In genomic region chr11:7063681-7064267, GRCm38 (mm10) we compare ENCODE assay signal across 8 mouse cellular contexts. TPM values are rescaled to one million over a fixed set of nuclear protein-coding genes. Genes with fewer than 3 reads are reported as not detected.
DNase-seq lines count a peak whose midpoint lies in the region; ATAC-seq and TF ChIP-seq lines count a peak whose summit lies in the region.

No protein-coding gene starts in this region.

- DNase-seq in lung, embryonic 14.5 days, result peak; percentile 68
- DNase-seq in lung, adult 18-20 months, result no peak
- peak; percentile 68 for DNase-seq in cerebellum, adult 8-10 months
- no peak for DNase-seq in kidney, postnatal 0 days (ENCODE audit: low spot score)
- DNase-seq in midbrain, embryonic 10.5 days (ENCODE audit: low spot score), result peak; percentile 64
- DNase-seq in yolk sac, embryonic 10.5 days (ENCODE audit: low spot score), result peak; percentile 18
- no peak for DNase-seq in urinary bladder, postnatal 14 days (ENCODE audit: low spot score)

- peak; percentile 71 for ATAC-seq in lung, embryonic 14.5 days (ENCODE audit: insufficient read depth)
- ATAC-seq in heart, embryonic 12.5 days (ENCODE audit: insufficient number of reproducible peaks, low FRiP score), result peak; percentile 54; the same call in 1 of the 2 replicates
- peak; percentile 50 for ATAC-seq in kidney, postnatal 0 days (replicated peaks; ENCODE audit: low FRiP score, low read depth)

- peak overlapping the region; percentile 52 for H3K4me3 ChIP-seq in lung, embryonic 14.5 days (ENCODE audit: low read depth, low read length)
- H3K4me3 ChIP-seq in heart, embryonic 12.5 days, result peak overlapping the region; percentile 72
- H3K4me3 ChIP-seq in kidney, postnatal 0 days (replicated peaks; ENCODE audit: low read depth, low read length), result peak overlapping the region; percentile 50
- peak overlapping the region; percentile 71 for H3K4me3 ChIP-seq in midbrain, embryonic 10.5 days

- no peak for TF ChIP-seq CTCF in lung, embryonic 14.5 days (IDR thresholded peaks at IDR 0.05; ENCODE audit: low read depth)
- no peak for TF ChIP-seq CTCF in kidney, postnatal 0 days (IDR thresholded peaks at IDR 0.05; ENCODE audit: low read depth)

- no peaks in the 10 kb centered on the region for H3K36me3 ChIP-seq in lung, embryonic 14.5 days (ENCODE audit: insufficient read depth)
- no peaks in the 10 kb centered on the region for H3K36me3 ChIP-seq in heart, embryonic 12.5 days
- no peaks in the 10 kb centered on the region for H3K36me3 ChIP-seq in kidney, postnatal 0 days (ENCODE audit: insufficient read depth, low read length)
- H3K36me3 ChIP-seq in midbrain, embryonic 10.5 days, result no peaks in the 10 kb centered on the region

- peaks cover 54% of the 10 kb centered on the region for H3K27me3 ChIP-seq in lung, embryonic 14.5 days (ENCODE audit: insufficient read depth, low read length)
- peaks cover 96% of the 10 kb centered on the region for H3K27me3 ChIP-seq in heart, embryonic 12.5 days (replicated peaks)
- H3K27me3 ChIP-seq in kidney, postnatal 0 days (ENCODE audit: insufficient read depth, low read length), result peaks cover 30% of the 10 kb centered on the region
- peaks cover 88% of the 10 kb centered on the region for H3K27me3 ChIP-seq in midbrain, embryonic 10.5 days (ENCODE audit: low read depth, poor library complexity, severe bottlenecking)

- H3K27ac ChIP-seq in lung, embryonic 14.5 days (ENCODE audit: low read depth), result no peak overlapping the region
- H3K27ac ChIP-seq in heart, embryonic 12.5 days (ENCODE audit: poor library complexity, severe bottlenecking), result no peak overlapping the region
- no peak overlapping the region; the same call in 1 of the 2 replicates for H3K27ac ChIP-seq in kidney, postnatal 0 days
- H3K27ac ChIP-seq in midbrain, embryonic 10.5 days (replicated peaks), result peak overlapping the region; percentile 78

- H3K9me3 ChIP-seq in lung, embryonic 14.5 days (ENCODE audit: low read depth, low read length), result no peaks in the 10 kb centered on the region
- no peaks in the 10 kb centered on the region for H3K9me3 ChIP-seq in heart, embryonic 12.5 days (replicated peaks)
- H3K9me3 ChIP-seq in kidney, postnatal 0 days (replicated peaks; ENCODE audit: low read length), result no peaks in the 10 kb centered on the region
- no peaks in the 10 kb centered on the region for H3K9me3 ChIP-seq in midbrain, embryonic 10.5 days (replicated peaks)

- H3K4me1 ChIP-seq in lung, embryonic 14.5 days (ENCODE audit: insufficient read depth), result peaks cover 2% of the 10 kb centered on the region; the same call in 1 of the 2 replicates
- peaks cover 21% of the 10 kb centered on the region; the same call in 1 of the 2 replicates for H3K4me1 ChIP-seq in heart, embryonic 12.5 days (replicated peaks)
- peaks cover 8% of the 10 kb centered on the region for H3K4me1 ChIP-seq in kidney, postnatal 0 days (replicated peaks; ENCODE audit: insufficient read depth, low read length)
- H3K4me1 ChIP-seq in midbrain, embryonic 10.5 days, result peaks cover 30% of the 10 kb centered on the region

- WGBS in lung, embryonic 14.5 days, result under 1% methylated on average over 53 of the region's 53 CpGs
- WGBS in heart, embryonic 12.5 days, result under 1% methylated on average over 53 of the region's 53 CpGs
- under 1% methylated on average over 53 of the region's 53 CpGs for WGBS in kidney, postnatal 0 days
- WGBS in midbrain, embryonic 10.5 days, result 2% methylated on average over 53 of the region's 53 CpGs

- peak overlapping the region; percentile 86 for H3K4me2 ChIP-seq in lung, embryonic 14.5 days
- H3K4me2 ChIP-seq in heart, embryonic 12.5 days, result peak overlapping the region; percentile 93
- peak overlapping the region; percentile 88 for H3K4me2 ChIP-seq in kidney, postnatal 0 days (ENCODE audit: low read length)

- peak overlapping the region; percentile 60 for H3K9ac ChIP-seq in lung, embryonic 14.5 days
- peak overlapping the region; percentile 75 for H3K9ac ChIP-seq in heart, embryonic 12.5 days
- peak overlapping the region; percentile 62 for H3K9ac ChIP-seq in kidney, postnatal 0 days (ENCODE audit: low read depth, low read length)

RNA-seq across cellular contexts. Expression of gene Adcy1, which starts 0.5 kb away (rescaled TPM):
- 1.5 TPM in 2 replicates for polyA plus RNA-seq in lung, embryonic 14.5 days (2014; fragmentation: Nextera tagmentation; extraction: Ambion mirVana)
- 1.2 and 1.3 TPM in 2 replicates for polyA plus RNA-seq in heart, embryonic 12.5 days (2016; fragmentation: Nextera tagmentation; extraction: Ambion mirVana)
- 1.8 and 2.0 TPM in 2 replicates for polyA plus RNA-seq in kidney, postnatal 0 days (2015; fragmentation: Nextera tagmentation; extraction: Ambion mirVana)
- 1.2 and 1.4 TPM in 2 replicates for polyA plus RNA-seq in midbrain, embryonic 10.5 days (2016; fragmentation: Nextera tagmentation; extraction: Ambion mirVana)

Comparison
In these comparisons a context has a peak if more than half of its experiments do, and no peak if none do; other contexts are left out.
1. DNase-seq: peak in lung, embryonic 14.5 days (single experiment), cerebellum, adult 8-10 months (single experiment), midbrain, embryonic 10.5 days (single experiment) and yolk sac, embryonic 10.5 days (single experiment); none in lung, adult 18-20 months (0 of 2), kidney, postnatal 0 days (single experiment) and urinary bladder, postnatal 14 days (single experiment).
2. Peak in every context shown above with its lines, with median percentiles within 50 percentile points of each other: ATAC-seq, H3K4me2 ChIP-seq, H3K4me3 ChIP-seq and H3K9ac ChIP-seq.